In genomic region chr16:24218850-24219185, GRCm38 (mm10) we compare ENCODE assay signal across 24 mouse cellular contexts.
"Had no signal": no experiment of that assay in that cellular context is flagged by ENCODE, and none has a peak within 500 bp of the region (broad histone marks: within the 10 kb centered on the region; RNA-seq: fewer than 3 reads in every experiment).

No protein-coding gene starts in this region.

- H3K4me3 ChIP-seq: kidney, embryonic 15.5 days; left cerebral cortex, adult 2 months; limb, embryonic 12.5 days; limb, embryonic 15.5 days; lung, embryonic 15.5 days; megakaryocyte, embryonic 14.5 days; midbrain, embryonic 10.5 days; midbrain, embryonic 13.5 days; myocyte; neural tube, embryonic 13.5 days; stomach, embryonic 15.5 days had no signal

- DNase-seq: kidney, adult 11 months; kidney, adult 8-10 months; kidney, postnatal 10 days; kidney, postnatal 36 days; layer of hippocampus, postnatal 36 days; left cerebral cortex, postnatal 4 days; liver, postnatal 0 days; lung, postnatal 10 days; lung, postnatal 36 days; right cerebral cortex, postnatal 25 days; spleen, adult 18-20 months had no signal

- H3K4me2 ChIP-seq: kidney, embryonic 15.5 days; limb, embryonic 15.5 days; liver, embryonic 11.5 days; lung, embryonic 15.5 days; midbrain, embryonic 13.5 days; neural tube, embryonic 13.5 days; stomach, embryonic 15.5 days had no signal

- H3K27me3 ChIP-seq: limb, embryonic 12.5 days; limb, embryonic 15.5 days; lung, embryonic 15.5 days; midbrain, embryonic 13.5 days; stomach, embryonic 15.5 days had no signal

- H3K9me3 ChIP-seq: kidney, embryonic 15.5 days; limb, embryonic 12.5 days; limb, embryonic 15.5 days; lung, embryonic 15.5 days; megakaryocyte, embryonic 14.5 days; midbrain, embryonic 10.5 days; midbrain, embryonic 13.5 days; neural tube, embryonic 13.5 days; stomach, embryonic 15.5 days had no signal

- H3K27ac ChIP-seq: kidney, embryonic 15.5 days; left cerebral cortex, adult 2 months; liver, embryonic 14.5 days; lung, embryonic 15.5 days; midbrain, embryonic 13.5 days; neural tube, embryonic 13.5 days; stomach, embryonic 15.5 days had no signal

- H3K36me3 ChIP-seq: kidney, embryonic 15.5 days; limb, embryonic 12.5 days; limb, embryonic 15.5 days; lung, embryonic 15.5 days; midbrain, embryonic 10.5 days; midbrain, embryonic 13.5 days; neural tube, embryonic 13.5 days; stomach, embryonic 15.5 days had no signal

- H3K9ac ChIP-seq: kidney, embryonic 15.5 days; limb, embryonic 15.5 days; liver, embryonic 14.5 days; liver, postnatal 0 days; lung, embryonic 15.5 days; midbrain, embryonic 13.5 days; neural tube, embryonic 13.5 days; stomach, embryonic 15.5 days had no signal

- ATAC-seq: liver, postnatal 0 days had no signal
